Mouse (Mus musculus): ENCODE measurements around the gene Card11. TPM values are rescaled to one million over a fixed set of nuclear protein-coding genes. Genes with fewer than 3 reads are reported as not detected.

Gene Card11
- polyA plus RNA-seq, 1 experiment from 2014 or later: 0.46 TPM

DNA sequence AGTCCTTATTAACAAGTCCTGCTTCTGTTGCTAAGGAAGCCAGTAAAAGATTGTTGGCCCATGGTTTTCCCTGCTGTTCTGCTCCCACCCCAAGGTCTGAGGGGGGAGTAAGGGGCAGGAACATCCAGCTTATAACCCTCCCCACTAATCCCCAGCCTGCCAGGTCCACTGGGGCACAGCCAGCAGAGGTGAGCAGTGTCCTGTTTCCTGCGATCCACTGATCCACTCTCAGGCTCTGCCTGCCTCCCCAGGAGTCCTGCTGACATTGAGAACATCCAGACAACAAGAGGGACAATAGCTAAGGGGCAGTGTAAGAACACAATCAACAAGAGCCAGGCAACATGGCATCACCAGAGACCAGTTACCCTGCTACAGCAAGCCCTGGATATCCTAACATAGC is 173.6 kb downstream of the Card11 start:
- Histone ChIP-seq H3K9me3 (ENCODE audit: low read length) (no peaks in the 10 kb centered on the region), H3K27me3 (ENCODE audit: insufficient read depth, low read length) (no peaks in the 10 kb centered on the region), H3K4me1 (ENCODE audit: insufficient read depth) (peaks cover 29% of the 10 kb centered on the region), H3K27ac (ENCODE audit: low read depth) (no peak overlapping the region), H3K9ac (replicated peaks) (no peak overlapping the region), H3K4me2 (ENCODE audit: low read depth, low read length) (0 out of 2 replicates have a peak overlapping the region, but pooled peaks have one; percentile 1), H3K36me3 (replicated peaks; ENCODE audit: insufficient read depth, low read length) (no peaks in the 10 kb centered on the region), H3K4me3 (ENCODE audit: low read depth, low read length) (no peak overlapping the region)
- no peak for ATAC-seq
- TF ChIP-seq CTCF (IDR thresholded peaks at IDR 0.05; ENCODE audit: low read depth) (no peak), EP300 (IDR thresholded peaks at IDR 0.05; ENCODE audit: low read depth) (no peak)
- no peak for DNase-seq
- 80% methylated on average over 1 of the region's 1 CpGs for WGBS (ENCODE audit: insufficient replicate concordance)

DNA sequence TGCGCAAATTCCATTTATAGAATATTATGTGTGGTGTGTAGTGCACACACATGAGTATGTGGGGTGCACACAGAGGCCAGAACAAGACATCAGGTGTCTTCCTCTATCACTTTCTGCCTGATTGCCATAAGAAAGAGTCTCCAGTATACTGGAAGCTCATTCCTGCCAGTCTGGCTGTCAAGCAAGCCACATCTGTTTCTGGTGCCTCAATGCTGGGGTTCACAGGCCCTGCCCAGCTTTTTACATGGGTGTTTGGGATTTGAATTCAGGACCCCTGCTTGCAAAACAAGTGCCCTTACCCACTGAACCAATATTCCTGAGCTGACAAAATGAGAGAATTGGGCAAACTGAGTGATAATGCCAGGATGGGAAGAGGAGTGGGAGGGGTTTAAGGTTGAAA is 174.3 kb downstream of the Card11 start:
- no peaks in the 10 kb centered on the region for H3K9me3 ChIP-seq (ENCODE audit: low read length)
- H3K4me3 ChIP-seq (ENCODE audit: low read depth, low read length): no peak overlapping the region
- H3K4me1 ChIP-seq (ENCODE audit: insufficient read depth): peaks cover 35% of the 10 kb centered on the region
- no peak overlapping the region for H3K27ac ChIP-seq (ENCODE audit: low read depth)
- H3K4me2 ChIP-seq (ENCODE audit: low read depth, low read length): no peak overlapping the region
- H3K36me3 ChIP-seq (replicated peaks; ENCODE audit: insufficient read depth, low read length): no peaks in the 10 kb centered on the region
- TF ChIP-seq EP300 (IDR thresholded peaks at IDR 0.05; ENCODE audit: low read depth): no peak
- DNase-seq (no peak), ATAC-seq (no peak)
- 94% methylated on average over 1 of the region's 1 CpGs for WGBS (ENCODE audit: insufficient replicate concordance)
- H3K27me3 ChIP-seq (ENCODE audit: insufficient read depth, low read length): no peaks in the 10 kb centered on the region
- no peak overlapping the region for H3K9ac ChIP-seq (replicated peaks)

DNA sequence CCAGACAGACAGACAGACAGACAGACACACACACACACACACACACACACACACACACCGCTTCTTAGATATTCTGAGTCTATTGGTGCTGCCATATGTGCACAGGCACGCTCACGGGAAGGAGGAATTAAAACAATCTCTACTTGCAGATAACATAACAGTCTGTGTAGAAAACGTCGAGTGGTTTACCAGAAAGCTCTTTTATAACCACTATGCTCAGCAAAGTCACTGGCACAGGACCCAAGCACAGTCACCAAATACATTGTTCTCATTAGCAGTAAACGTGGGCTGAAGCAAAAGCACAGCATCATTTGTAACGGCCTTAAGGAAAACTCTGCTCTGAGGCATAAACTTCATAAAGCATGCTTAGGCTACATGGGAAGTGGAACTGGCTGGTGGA is 176.3 kb downstream of the Card11 start:
- H3K9ac ChIP-seq (replicated peaks): no peak overlapping the region
- H3K4me1 ChIP-seq (ENCODE audit: insufficient read depth): peaks cover 31% of the 10 kb centered on the region
- DNase-seq (no peak), ATAC-seq (no peak)
- H3K4me2 ChIP-seq (ENCODE audit: low read depth, low read length): no peak overlapping the region
- H3K4me3 ChIP-seq (ENCODE audit: low read depth, low read length): no peak overlapping the region
- WGBS (ENCODE audit: insufficient replicate concordance): 56% methylated on average over 7 of the region's 7 CpGs
- 0 out of 2 replicates have a peak overlapping the region, but pooled peaks have one; percentile 11 for H3K27ac ChIP-seq (ENCODE audit: low read depth)
- no peaks in the 10 kb centered on the region for H3K27me3 ChIP-seq (ENCODE audit: insufficient read depth, low read length)
- no peaks in the 10 kb centered on the region for H3K9me3 ChIP-seq (ENCODE audit: low read length)
- TF ChIP-seq CTCF (IDR thresholded peaks at IDR 0.05; ENCODE audit: low read depth) (no peak), EP300 (IDR thresholded peaks at IDR 0.05; ENCODE audit: low read depth) (no peak)
- H3K36me3 ChIP-seq (replicated peaks; ENCODE audit: insufficient read depth, low read length): no peaks in the 10 kb centered on the region

DNA sequence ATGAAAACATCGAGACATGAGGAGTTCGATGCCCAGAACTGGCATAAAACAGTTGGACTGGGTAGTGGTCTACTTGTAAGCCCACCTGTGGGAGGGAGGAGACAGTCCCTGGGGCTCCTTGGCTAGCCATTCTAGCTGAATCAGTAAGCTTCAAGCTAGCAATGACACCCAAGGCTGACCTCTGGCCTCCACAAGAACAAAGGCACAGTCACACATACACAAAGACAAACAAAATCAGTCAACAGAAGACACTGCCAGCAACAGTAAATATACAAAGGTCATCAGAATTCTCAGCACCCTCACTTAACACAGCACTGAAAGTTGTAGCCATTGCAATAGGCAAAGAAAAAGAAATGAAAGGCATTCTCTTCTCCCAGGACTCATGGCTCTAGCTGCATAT is 177.0 kb downstream of the Card11 start:
- peak; percentile 62 for ATAC-seq
- no peaks in the 10 kb centered on the region for H3K27me3 ChIP-seq (ENCODE audit: insufficient read depth, low read length)
- no peaks in the 10 kb centered on the region for H3K36me3 ChIP-seq (replicated peaks; ENCODE audit: insufficient read depth, low read length)
- no peak for DNase-seq
- H3K4me2 ChIP-seq (ENCODE audit: low read depth, low read length): no peak overlapping the region
- peaks cover 30% of the 10 kb centered on the region for H3K4me1 ChIP-seq (ENCODE audit: insufficient read depth)
- no peak overlapping the region for H3K4me3 ChIP-seq (ENCODE audit: low read depth, low read length)
- H3K9ac ChIP-seq (replicated peaks): no peak overlapping the region
- WGBS (ENCODE audit: insufficient replicate concordance): 81% methylated on average over 2 of the region's 2 CpGs
- H3K27ac ChIP-seq (ENCODE audit: low read depth): peak overlapping the region; percentile 20; the same call in 1 of the 2 replicates
- TF ChIP-seq EP300 (IDR thresholded peaks at IDR 0.05; ENCODE audit: low read depth): no peak
- no peak for TF ChIP-seq CTCF (IDR thresholded peaks at IDR 0.05; ENCODE audit: low read depth)
- no peaks in the 10 kb centered on the region for H3K9me3 ChIP-seq (ENCODE audit: low read length)

Small RNA genes lying within 50 kb of the gene (microRNA-seq; reads per million reads assigned to microRNA genes)
- gene Gm44385: not detected

Other genes starting within 250 kb of the Card11 start
- gene Gna12, start 170.2 kb downstream of the Card11 start, polyA plus RNA-seq (2015; fragmentation: Nextera tagmentation; extraction: Ambion mirVana): 12.7 and 14.5 TPM in 2 replicates
- 0.06 and 0.09 TPM in 2 replicates for gene Sdk1, start 240.9 kb upstream of the Card11 start, polyA plus RNA-seq (2015; fragmentation: Nextera tagmentation; extraction: Ambion mirVana)